Mouse (Mus musculus) c-Kit-positive CD71-negative TER-119-negative erythroid progenitor cells, embryonic 14.5 days (primary cell): Measurements from ENCODE around the gene Rab7.
"Not testable (repeated sequence)": the region's sequence is repeated elsewhere in the genome, so short reads cannot be mapped to it uniquely, and the experiment has no call there.

ENCODE experiments used
- DNase-seq: peaks from one replicate; pipeline ENCODE4 v3.0.0-alpha.2; 2013; ENCODE audit warnings: low read depth

The Rab7 gene

GRCm38 (mm10) chr6:87997706-87998265 lies 47.3 kb downstream of the Rab7 start:
- peak; percentile 74 for DNase-seq

DNA sequence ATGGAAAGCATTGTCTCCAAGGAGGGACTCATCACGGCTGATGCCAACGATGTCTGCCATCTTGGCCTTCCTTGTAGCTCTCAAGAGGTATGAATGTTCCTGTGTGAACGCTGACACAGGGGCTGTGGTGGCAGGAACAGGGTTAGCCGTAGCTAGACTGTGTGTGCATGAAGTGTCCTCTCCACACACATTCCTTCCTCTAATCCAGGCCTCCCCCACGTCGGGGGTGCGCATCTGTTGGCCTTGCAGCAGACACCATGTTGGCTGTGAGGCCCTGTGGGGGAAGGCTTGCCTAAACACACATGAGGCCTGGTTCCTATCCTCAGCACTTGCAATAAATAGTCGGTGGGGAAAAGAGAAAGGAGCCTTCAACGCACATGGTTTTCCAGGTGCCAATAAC lies 48.5 kb downstream of the Rab7 start:
- DNase-seq, result no peak

GRCm38 (mm10) chr6:87995519-87995918 lies 49.6 kb downstream of the Rab7 start:
- DNase-seq, result no peak

DNA sequence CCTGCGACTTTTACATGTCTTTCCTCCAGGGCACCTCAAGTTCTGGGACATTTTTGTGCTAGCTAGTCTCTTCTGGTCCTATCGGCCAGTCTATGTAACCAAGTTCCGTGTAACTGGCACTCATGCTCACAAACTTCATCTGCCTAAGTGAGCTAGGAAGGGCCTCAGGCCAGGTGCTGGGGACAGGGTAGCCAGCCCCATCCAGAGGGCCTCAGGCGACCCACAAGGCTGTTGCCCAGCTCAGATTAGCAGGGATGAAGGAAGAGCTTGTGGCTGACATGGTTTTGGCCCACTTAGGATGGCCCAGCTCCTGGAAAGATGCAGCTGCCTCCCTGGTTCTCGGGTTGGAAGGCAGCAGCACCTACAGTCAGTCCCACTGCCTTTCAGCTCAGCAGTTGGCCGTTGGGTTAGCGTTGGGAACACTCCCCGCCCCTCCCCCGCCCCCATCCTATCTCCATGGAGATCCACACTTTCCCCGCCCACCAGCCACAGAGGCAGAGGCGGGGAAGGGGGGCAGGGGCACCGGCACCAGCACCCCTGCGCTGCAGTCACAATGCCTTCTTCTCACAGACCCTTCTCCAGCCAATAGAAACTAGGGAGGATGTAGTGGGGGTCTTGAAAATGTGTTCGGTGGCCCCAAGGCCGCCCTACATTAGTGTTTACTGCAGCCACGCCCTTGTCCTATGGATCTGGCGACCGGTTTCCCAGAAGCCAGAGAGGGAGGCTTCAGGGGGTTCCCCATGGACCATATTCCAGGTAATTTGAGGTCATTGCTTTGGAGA lies 51.1 kb downstream of the Rab7 start:
- DNase-seq, result no peak

- no peak for DNase-seq
These were observed 52.3 kb downstream of the Rab7 start for GRCm38 (mm10) chr6:87992733-87993132.

DNA sequence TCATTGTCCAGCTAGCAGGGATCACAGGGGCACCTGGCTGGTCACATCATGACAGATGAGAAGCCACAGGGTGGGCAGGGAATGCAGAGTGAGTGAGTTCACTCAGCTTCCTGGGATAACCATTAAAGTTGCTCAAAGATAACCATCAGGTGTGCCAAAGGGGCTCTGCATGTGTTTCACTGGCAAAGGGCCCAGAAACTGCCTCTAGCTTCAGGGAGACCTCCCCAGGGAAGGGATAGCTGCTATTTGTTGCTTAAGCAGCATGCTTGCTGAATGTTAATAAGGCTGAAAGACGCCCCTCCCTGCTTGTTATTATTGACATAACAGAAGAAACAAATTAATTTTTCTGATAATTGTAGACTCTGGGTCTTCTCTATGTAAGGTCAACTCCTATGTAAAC lies 53.2 kb downstream of the Rab7 start:
- DNase-seq, result no peak

GRCm38 (mm10) chr6:87991216-87991615 lies 53.9 kb downstream of the Rab7 start:
- no peak for DNase-seq

DNA sequence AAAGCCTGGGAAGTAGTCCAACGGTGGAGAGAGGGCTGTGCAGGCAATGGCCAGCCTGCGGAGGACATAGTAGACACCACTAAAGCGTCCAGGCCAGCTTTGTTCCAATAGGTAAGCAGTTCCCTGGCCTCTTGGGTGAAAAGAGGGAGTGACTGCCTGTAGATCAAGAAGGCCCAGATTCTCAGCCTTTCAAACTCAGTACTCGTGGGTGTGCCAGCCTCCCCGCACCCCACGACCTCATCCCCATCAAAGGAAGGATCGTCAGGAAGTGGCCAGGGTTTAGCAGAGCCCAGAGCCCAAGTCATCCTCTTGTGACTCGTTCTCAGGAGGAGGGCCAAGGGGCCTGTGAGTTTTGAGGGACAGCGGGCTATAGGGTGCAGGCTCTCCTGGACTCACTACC lies 62.6 kb downstream of the Rab7 start:
- no peak for DNase-seq

DNA sequence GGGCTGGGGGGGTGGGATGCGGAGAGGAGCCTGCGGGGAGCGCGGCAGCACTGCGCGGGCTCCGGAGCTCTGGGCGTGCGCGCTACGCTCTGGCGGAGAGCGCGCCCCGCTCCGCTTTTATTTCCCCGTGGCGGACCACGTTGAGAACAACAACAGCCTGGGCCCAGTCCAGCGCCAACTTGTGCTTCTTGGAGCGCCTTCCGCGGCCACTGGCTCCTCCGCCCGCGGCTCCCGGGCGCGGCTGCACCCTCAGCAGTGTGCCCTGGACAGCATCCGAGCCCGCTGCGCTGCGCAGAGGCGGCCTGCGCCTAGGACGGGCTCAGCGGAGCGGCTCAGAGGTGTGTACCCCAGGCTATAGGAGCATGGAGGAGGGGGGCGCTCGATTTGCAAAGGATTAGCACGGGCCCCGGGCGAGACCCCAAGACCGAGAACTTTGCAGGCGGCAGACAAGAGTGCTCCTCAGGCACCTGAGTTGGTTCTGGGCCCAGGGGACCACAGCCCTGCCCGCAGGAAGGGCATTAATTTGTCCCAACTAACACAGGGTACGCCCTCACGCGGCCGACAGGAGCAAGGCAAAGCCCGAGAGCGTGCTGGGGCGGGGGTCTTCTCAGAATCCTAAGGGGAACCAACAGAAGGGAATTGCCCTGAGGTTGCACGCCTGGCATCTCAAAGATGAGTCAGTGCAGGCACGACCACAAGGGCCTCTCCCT lies 63.4 kb downstream of the Rab7 start, which contains the start of gene H1fx:
Gene H1fx, minus strand, starts transcription at position 91 of the 710 bp plus-strand sequence.
- no peak for DNase-seq

DNA sequence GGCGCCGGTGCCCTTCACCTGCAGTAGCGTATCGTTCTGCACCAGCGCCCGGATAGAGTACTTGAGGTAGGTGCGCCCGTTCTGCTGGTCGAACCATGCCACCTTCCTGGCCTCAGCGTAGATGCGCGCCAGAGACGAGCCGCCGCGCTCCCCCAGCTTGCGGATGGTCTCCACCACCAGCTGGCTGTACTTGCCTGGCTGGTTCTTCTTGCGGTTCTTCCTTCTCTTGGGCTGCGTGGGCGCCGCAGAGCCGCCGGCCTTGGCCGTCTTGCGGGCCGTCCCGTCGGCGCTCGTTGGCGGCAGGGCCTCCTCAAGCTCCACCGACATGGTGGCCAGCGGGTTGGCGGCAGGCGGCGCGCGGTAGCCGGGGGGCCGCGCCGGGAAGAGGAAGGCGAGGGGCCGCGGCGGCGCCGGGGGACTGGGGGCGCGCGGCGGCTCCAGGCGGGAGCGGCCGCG lies 64.0 kb downstream of the Rab7 start:
- no peak for DNase-seq

DNA sequence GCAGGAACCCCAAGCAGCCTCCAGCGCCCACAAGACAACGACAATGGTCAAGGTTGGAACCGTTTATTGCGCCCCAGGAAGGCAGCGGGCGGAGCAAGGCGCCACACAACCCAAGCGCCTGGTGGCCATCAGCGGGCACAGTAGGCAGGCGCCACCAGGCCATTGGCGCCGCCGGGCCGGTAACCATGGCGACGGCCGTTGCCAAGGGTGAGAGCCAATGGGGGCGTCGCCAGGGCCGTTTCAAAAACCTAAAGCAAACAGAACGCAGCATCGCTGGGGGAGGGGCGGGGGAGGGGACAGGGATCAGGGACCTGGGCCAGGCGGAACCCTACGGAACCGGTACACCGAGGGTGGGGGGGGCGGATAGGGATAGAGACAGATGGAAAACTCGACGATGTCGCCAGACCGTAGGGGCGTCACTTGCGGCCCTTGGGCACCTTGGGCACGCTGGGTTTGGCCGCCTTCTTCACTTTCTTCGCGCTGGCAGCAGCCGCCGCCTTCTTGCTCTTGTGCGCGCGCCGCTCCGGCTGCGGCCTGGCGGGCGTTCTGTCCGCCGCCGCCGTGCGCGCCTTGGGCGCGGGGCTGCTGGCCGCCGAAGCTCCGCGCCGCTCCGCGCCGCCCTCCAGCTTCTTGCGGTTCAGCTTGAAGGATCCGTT lies 64.6 kb downstream of the Rab7 start:
- no peak for DNase-seq

DNA sequence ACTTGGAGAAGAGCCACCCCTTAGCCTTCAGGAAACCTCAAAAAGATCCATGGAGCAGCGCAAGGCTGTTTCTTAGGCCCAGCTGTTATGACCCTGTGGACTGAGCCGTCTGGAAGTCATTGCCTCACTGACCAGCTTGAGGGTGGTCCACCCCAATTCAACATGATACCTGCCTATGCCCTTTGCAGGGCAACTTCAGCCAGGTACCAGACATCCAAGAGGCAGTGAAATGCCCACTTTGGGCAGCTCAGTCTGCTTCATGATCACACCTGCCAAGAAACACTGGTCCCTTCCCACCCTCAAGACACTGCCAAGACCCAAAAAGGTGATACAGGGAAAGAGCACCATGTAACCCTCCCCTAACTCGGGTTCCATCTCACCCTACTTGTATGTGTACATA lies 65.3 kb downstream of the Rab7 start:
- no peak for DNase-seq

- no peak for DNase-seq
These were observed 75.0 kb downstream of the Rab7 start for GRCm38 (mm10) chr6:87970041-87970440.

DNA sequence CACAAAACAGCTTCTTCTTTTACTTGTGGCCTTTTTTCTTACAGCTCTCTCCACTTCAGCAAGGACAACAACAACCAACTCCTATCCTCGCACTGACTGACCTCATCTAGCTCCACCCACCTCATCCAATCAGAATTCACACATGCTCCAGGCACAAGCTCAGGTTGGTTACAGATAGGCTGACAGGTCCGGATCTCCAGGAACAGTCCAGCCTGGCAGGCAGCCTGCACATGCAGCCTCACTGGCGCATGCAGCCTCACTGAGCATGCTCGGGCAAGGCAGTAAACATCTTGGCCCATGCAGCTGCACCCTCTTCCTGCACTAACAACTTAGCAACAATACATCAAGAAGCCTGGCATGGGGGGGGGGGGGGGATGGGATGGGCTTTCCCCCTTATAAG lies 82.6 kb downstream of the Rab7 start:
- not testable (repeated sequence) for DNase-seq
